Mouse (Mus musculus): ENCODE measurements around the gene AI481877. TPM values are rescaled to one million over a fixed set of nuclear protein-coding genes. Genes with fewer than 3 reads are reported as not detected.

AI481877 gene
- total and polyA plus RNA-seq, 2 experiments from 2014 or later, result not detected

DNA sequence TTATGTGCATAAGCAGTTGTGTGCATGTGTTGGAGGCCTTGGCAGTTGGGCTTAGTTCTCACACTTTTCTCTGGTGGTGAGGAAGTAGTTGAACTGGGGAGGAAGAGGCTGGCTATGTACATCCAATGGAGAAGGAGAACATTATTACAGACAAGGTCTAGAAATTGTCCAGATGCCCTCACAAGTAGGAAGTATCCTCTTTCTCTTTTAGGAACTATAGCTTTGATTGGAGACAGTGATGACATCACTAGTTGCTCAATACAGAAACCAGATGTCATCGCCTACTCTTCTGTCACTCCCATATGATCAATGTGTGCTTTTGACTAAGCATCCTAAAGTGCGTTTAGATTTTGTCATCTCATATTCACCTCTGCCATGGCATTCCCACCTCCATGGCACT is 38.8 kb upstream of the AI481877 start:
- no peak for TF ChIP-seq EP300 (IDR thresholded peaks at IDR 0.05; ENCODE audit: low read depth)
- TF ChIP-seq CTCF (IDR thresholded peaks at IDR 0.05; ENCODE audit: low read depth), result no peak
- H3K4me1 ChIP-seq (ENCODE audit: control insufficient read depth, insufficient read depth), result peaks cover 19% of the 10 kb centered on the region
- ATAC-seq (ENCODE audit: insufficient read depth, low read depth), result no peak
- WGBS, result 70% methylated on average over 2 of the region's 2 CpGs
- H3K27me3 ChIP-seq (ENCODE audit: control insufficient read depth, insufficient read depth, low read length), result no peaks in the 10 kb centered on the region
- no peak for DNase-seq (ENCODE audit: low spot score)
- no peak overlapping the region for H3K4me2 ChIP-seq (ENCODE audit: low read depth, low read length)
- H3K36me3 ChIP-seq (replicated peaks; ENCODE audit: control insufficient read depth, insufficient read depth, low read length), result no peaks in the 10 kb centered on the region
- H3K4me3 ChIP-seq (ENCODE audit: low read depth, low read length), result no peak overlapping the region
- H3K27ac ChIP-seq (ENCODE audit: low read depth), result no peak overlapping the region
- no peak overlapping the region for H3K9ac ChIP-seq (replicated peaks; ENCODE audit: low read depth, low read length)
- no peaks in the 10 kb centered on the region for H3K9me3 ChIP-seq (replicated peaks; ENCODE audit: control insufficient read depth, low read length)

DNA sequence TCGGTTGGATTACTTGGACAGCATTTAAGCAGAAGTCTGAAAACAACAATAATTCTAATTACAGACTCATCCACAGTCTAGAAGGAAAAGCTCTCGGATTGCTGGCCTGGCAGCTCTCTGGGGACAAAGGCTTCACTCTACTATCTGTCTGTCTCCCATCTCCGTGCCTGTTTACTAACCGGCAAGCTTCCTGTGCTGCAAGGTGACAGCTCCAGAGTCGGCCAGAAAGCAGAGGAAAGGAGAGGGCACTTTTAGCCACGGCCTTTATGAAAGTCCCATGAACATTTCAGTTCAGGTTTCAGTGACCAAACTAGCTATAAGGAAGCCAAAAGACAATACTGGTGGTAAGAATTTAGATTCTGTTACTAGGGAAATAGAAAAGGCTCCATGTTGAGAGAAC is 37.1 kb upstream of the AI481877 start:
- ATAC-seq (ENCODE audit: insufficient read depth, low read depth), result no peak
- Histone ChIP-seq H3K4me2 (ENCODE audit: low read depth, low read length) (no peak overlapping the region), H3K9ac (replicated peaks; ENCODE audit: low read depth, low read length) (no peak overlapping the region), H3K9me3 (replicated peaks; ENCODE audit: control insufficient read depth, low read length) (no peaks in the 10 kb centered on the region), H3K27ac (ENCODE audit: low read depth) (no peak overlapping the region), H3K27me3 (ENCODE audit: control insufficient read depth, insufficient read depth, low read length) (no peaks in the 10 kb centered on the region), H3K4me1 (ENCODE audit: control insufficient read depth, insufficient read depth) (peaks cover 19% of the 10 kb centered on the region), H3K4me3 (ENCODE audit: low read depth, low read length) (no peak overlapping the region), H3K36me3 (replicated peaks; ENCODE audit: control insufficient read depth, insufficient read depth, low read length) (no peaks in the 10 kb centered on the region)
- TF ChIP-seq EP300 (IDR thresholded peaks at IDR 0.05; ENCODE audit: low read depth) (no peak), CTCF (IDR thresholded peaks at IDR 0.05; ENCODE audit: low read depth) (no peak)
- DNase-seq (ENCODE audit: low spot score), result no peak
- WGBS, result 41% methylated on average over 6 of the region's 6 CpGs

DNA sequence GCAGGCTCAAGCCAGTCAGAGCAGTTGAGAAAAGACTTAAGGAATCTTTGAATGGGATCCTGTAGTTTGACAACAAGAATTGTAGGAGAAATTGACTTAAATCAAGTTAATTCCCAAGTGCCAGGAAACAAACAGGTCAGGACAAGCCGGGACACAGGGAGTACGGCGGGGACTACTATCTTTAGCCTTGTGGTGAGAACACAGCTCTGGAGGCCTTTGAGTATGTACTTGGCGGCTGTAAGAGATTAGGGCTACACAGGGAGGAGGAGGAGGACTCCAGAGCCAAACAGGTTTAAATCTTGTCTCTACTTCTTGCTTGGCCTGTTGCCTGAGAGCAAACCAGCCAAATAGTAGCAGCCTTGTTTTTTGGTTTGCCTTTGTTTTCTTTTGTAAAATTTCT is 36.2 kb upstream of the AI481877 start:
- WGBS, result 11% methylated on average over 4 of the region's 4 CpGs
- H3K27ac ChIP-seq (ENCODE audit: low read depth), result peak overlapping the region; percentile 60
- DNase-seq (ENCODE audit: low spot score), result peak; percentile 81

DNA sequence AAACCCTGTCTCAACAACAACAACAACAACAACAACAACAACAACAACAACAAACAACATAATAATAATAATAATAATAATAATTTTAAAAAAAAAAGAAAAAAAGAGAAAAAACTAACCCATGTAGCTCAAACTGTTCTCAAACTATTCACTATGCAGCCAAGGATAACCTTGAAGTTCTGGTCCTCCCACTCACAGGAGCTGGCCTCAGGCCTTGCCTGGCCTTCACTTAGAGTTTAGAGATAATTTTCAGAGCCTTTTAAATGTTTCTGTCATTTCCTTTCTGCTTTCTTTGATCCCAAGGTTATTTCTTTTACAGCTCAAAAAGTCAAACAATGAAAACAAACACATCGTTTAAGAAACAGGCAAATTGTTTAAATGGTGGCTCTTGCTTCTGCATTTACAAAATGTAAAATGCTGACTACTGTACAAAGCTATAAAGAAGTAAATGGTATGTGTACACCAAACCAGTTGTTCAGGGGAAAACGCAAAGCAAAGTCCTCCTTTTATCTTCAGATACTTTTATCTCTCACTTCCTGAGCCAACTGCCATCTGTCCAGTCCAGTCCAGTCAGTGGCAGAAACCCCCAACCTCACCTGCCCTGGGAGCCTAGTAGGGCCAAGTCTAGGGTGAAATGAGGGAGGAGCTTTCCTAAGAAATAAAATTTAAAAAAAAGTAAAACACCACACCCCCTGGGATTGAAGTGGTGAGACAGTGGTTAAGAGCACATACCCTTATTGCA is 34.6 kb upstream of the AI481877 start:
- Histone ChIP-seq H3K4me3 (ENCODE audit: low read depth, low read length) (no peak overlapping the region), H3K36me3 (replicated peaks; ENCODE audit: control insufficient read depth, insufficient read depth, low read length) (no peaks in the 10 kb centered on the region), H3K4me2 (ENCODE audit: low read depth, low read length) (no peak overlapping the region), H3K27me3 (ENCODE audit: control insufficient read depth, insufficient read depth, low read length) (no peaks in the 10 kb centered on the region), H3K9ac (replicated peaks; ENCODE audit: low read depth, low read length) (no peak overlapping the region), H3K4me1 (ENCODE audit: control insufficient read depth, insufficient read depth) (peaks cover 19% of the 10 kb centered on the region), H3K9me3 (replicated peaks; ENCODE audit: control insufficient read depth, low read length) (no peaks in the 10 kb centered on the region), H3K27ac (ENCODE audit: low read depth) (no peak overlapping the region)
- 44% methylated on average over 2 of the region's 2 CpGs for WGBS
- no peak for ATAC-seq (ENCODE audit: insufficient read depth, low read depth)
- TF ChIP-seq CTCF (IDR thresholded peaks at IDR 0.05; ENCODE audit: low read depth), result no peak
- no peak for TF ChIP-seq EP300 (IDR thresholded peaks at IDR 0.05; ENCODE audit: low read depth)
- DNase-seq (ENCODE audit: low spot score), result no peak

More for the DNA sequence above, 36.2 kb upstream of the AI481877 start:
- Histone ChIP-seq H3K9me3 (replicated peaks; ENCODE audit: control insufficient read depth, low read length) (no peaks in the 10 kb centered on the region), H3K27me3 (ENCODE audit: control insufficient read depth, insufficient read depth, low read length) (no peaks in the 10 kb centered on the region), H3K4me1 (ENCODE audit: control insufficient read depth, insufficient read depth) (peaks cover 19% of the 10 kb centered on the region), H3K4me3 (ENCODE audit: low read depth, low read length) (no peak overlapping the region), H3K4me2 (ENCODE audit: low read depth, low read length) (no peak overlapping the region), H3K9ac (replicated peaks; ENCODE audit: low read depth, low read length) (no peak overlapping the region), H3K36me3 (replicated peaks; ENCODE audit: control insufficient read depth, insufficient read depth, low read length) (no peaks in the 10 kb centered on the region)
- ATAC-seq (ENCODE audit: insufficient read depth, low read depth), result peak; percentile 93
- no peak for TF ChIP-seq CTCF (IDR thresholded peaks at IDR 0.05; ENCODE audit: low read depth)
- no peak for TF ChIP-seq EP300 (IDR thresholded peaks at IDR 0.05; ENCODE audit: low read depth)

DNA sequence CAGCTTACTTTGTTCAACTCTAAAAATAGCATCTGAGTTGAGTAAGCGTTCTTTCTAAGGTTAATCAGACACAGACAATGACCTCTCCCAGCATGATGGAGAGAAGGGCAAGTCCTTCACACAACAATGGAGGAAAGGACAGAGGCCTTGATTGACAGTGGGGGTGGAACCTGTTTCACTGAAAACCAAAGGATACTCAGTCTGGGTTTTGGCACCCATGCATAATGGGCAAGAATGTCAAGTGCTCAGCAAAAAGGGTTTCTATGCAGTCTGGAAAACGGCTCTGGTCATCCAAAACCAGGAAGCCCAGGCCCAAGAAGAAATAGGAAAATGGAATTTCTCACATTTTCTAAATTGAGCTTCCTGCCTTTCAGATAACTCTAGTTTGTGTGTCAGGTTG is 33.8 kb upstream of the AI481877 start:
- DNase-seq (ENCODE audit: low spot score) (no peak), ATAC-seq (ENCODE audit: insufficient read depth, low read depth) (no peak)
- Histone ChIP-seq H3K4me3 (ENCODE audit: low read depth, low read length) (no peak overlapping the region), H3K9me3 (replicated peaks; ENCODE audit: control insufficient read depth, low read length) (no peaks in the 10 kb centered on the region), H3K36me3 (replicated peaks; ENCODE audit: control insufficient read depth, insufficient read depth, low read length) (no peaks in the 10 kb centered on the region), H3K27me3 (ENCODE audit: control insufficient read depth, insufficient read depth, low read length) (no peaks in the 10 kb centered on the region), H3K4me1 (ENCODE audit: control insufficient read depth, insufficient read depth) (peaks cover 19% of the 10 kb centered on the region), H3K9ac (replicated peaks; ENCODE audit: low read depth, low read length) (no peak overlapping the region), H3K27ac (ENCODE audit: low read depth) (no peak overlapping the region), H3K4me2 (ENCODE audit: low read depth, low read length) (no peak overlapping the region)
- TF ChIP-seq EP300 (IDR thresholded peaks at IDR 0.05; ENCODE audit: low read depth) (no peak), CTCF (IDR thresholded peaks at IDR 0.05; ENCODE audit: low read depth) (no peak)
- WGBS, result 27% methylated on average over 2 of the region's 2 CpGs

DNA sequence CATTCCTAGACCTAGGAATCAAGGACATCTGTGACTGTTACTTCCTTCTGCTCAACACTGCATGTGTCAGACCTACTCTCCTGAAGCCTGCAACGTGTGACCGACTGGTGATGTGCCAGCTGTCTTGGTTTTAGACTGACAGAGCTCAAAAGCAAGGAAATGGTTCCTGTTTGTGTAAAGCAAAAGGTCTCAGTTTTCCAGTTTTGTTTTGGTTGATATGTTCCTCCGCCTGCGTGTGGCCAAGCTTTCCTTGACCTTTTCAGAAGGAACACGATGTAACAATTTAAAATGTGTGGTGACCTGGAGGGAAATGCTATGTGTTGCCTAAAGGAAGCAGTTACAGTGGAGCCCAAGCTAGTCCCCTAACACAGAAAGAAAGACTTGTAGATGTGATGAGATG is 31.2 kb upstream of the AI481877 start:
- Histone ChIP-seq H3K4me2 (ENCODE audit: low read depth, low read length) (no peak overlapping the region), H3K4me3 (ENCODE audit: low read depth, low read length) (no peak overlapping the region), H3K36me3 (replicated peaks; ENCODE audit: control insufficient read depth, insufficient read depth, low read length) (no peaks in the 10 kb centered on the region), H3K9ac (replicated peaks; ENCODE audit: low read depth, low read length) (no peak overlapping the region), H3K27me3 (ENCODE audit: control insufficient read depth, insufficient read depth, low read length) (no peaks in the 10 kb centered on the region), H3K4me1 (ENCODE audit: control insufficient read depth, insufficient read depth) (peaks cover 13% of the 10 kb centered on the region), H3K27ac (ENCODE audit: low read depth) (no peak overlapping the region), H3K9me3 (replicated peaks; ENCODE audit: control insufficient read depth, low read length) (no peaks in the 10 kb centered on the region)
- DNase-seq (ENCODE audit: low spot score) (no peak), ATAC-seq (ENCODE audit: insufficient read depth, low read depth) (no peak)
- no peak for TF ChIP-seq CTCF (IDR thresholded peaks at IDR 0.05; ENCODE audit: low read depth)
- WGBS, result 67% methylated on average over 5 of the region's 5 CpGs
